Mouse (Mus musculus): Measurements from ENCODE around the gene Mta3.

DNA sequence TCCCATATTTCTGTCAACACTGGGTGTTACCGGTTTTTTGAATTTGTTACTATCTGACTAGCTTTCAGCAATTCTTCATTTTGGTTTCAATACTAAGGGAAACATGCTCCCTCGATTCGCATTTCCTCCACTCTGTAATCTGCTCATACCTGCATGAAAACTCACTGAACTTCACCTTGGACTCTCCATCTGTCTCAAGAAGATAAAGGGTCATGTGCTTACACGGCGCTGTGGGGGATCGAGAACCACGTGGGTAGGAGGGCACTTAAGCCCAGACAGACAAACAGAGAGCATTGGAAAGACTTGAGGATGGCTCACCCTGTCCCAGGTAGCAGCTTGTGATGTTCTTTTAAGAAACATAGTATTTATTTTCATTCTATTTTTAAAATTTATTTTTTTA lies 152.4 kb downstream of the Mta3 start:
- TF ChIP-seq CTCF (IDR thresholded peaks at IDR 0.05; ENCODE audit: extremely low read depth, insufficient read depth, insufficient read length, insufficient replicate concordance) (no peak), POLR2A (IDR thresholded peaks at IDR 0.05; ENCODE audit: low read depth, low read length) (no peak)
